Mouse (Mus musculus): ENCODE results near the gene Fbxo42. TPM values are rescaled to one million over a fixed set of nuclear protein-coding genes. Genes with fewer than 3 reads are reported as not detected.
A peak's percentile ranks its signal among the peaks of the same experiment; 100 is the strongest.

The Fbxo42 gene
- polyA plus RNA-seq, 1 experiment, result 9.1 TPM

- Histone ChIP-seq H3K27me3 (replicated peaks) (no peaks in the 10 kb centered on the region), H3K9me3 (no peaks in the 10 kb centered on the region), H3K4me1 (peaks cover 51% of the 10 kb centered on the region), H3K36me3 (replicated peaks; ENCODE audit: low read length) (no peaks in the 10 kb centered on the region), H3K4me3 (replicated peaks) (peak overlapping the region; percentile 94)
- no peak for TF ChIP-seq FLI1 (IDR thresholded peaks at IDR 0.05; ENCODE audit: low read length)
Measured at GRCm38 (mm10) chr4:141146491-141147033, 1.2 kb upstream of the Fbxo42 start.

- TF ChIP-seq FLI1 (IDR thresholded peaks at IDR 0.05; ENCODE audit: low read length) (no peak), GATA1 (IDR thresholded peaks at IDR 0.05; ENCODE audit: borderline replicate concordance, low read length) (no peak)
- Histone ChIP-seq H3K4me1 (peaks cover 53% of the 10 kb centered on the region), H3K27me3 (replicated peaks) (no peaks in the 10 kb centered on the region), H3K9me3 (no peaks in the 10 kb centered on the region), H3K4me3 (replicated peaks) (peak overlapping the region; percentile 94), H3K36me3 (replicated peaks; ENCODE audit: low read length) (peaks cover 4% of the 10 kb centered on the region)
Measured at GRCm38 (mm10) chr4:141148009-141148801, 492 bp downstream of the Fbxo42 start.

- no peaks in the 10 kb centered on the region for H3K27me3 ChIP-seq (replicated peaks)
- H3K9me3 ChIP-seq, result no peaks in the 10 kb centered on the region
- TF ChIP-seq GATA1 (IDR thresholded peaks at IDR 0.05; ENCODE audit: borderline replicate concordance, low read length), result no peak
- TF ChIP-seq FLI1 (IDR thresholded peaks at IDR 0.05; ENCODE audit: low read length), result no peak
- peaks cover 4% of the 10 kb centered on the region for H3K36me3 ChIP-seq (replicated peaks; ENCODE audit: low read length)
- H3K4me1 ChIP-seq, result peaks cover 51% of the 10 kb centered on the region
- peak overlapping the region; percentile 94 for H3K4me3 ChIP-seq (replicated peaks)
Measured at GRCm38 (mm10) chr4:141149116-141149515, 1.4 kb downstream of the Fbxo42 start.

GRCm38 (mm10) chr4:141157485-141157884 lies 9.8 kb downstream of the Fbxo42 start:
- Histone ChIP-seq H3K9me3 (no peaks in the 10 kb centered on the region), H3K27me3 (replicated peaks) (no peaks in the 10 kb centered on the region), H3K4me3 (replicated peaks) (peak overlapping the region; percentile 19), H3K36me3 (replicated peaks; ENCODE audit: low read length) (peaks cover 13% of the 10 kb centered on the region), H3K4me1 (peaks cover 75% of the 10 kb centered on the region)
- no peak for TF ChIP-seq GATA1 (IDR thresholded peaks at IDR 0.05; ENCODE audit: borderline replicate concordance, low read length)
- TF ChIP-seq FLI1 (IDR thresholded peaks at IDR 0.05; ENCODE audit: low read length), result no peak

- Histone ChIP-seq H3K4me1 (peaks cover 75% of the 10 kb centered on the region), H3K4me3 (replicated peaks) (no peak overlapping the region), H3K27me3 (replicated peaks) (no peaks in the 10 kb centered on the region), H3K9me3 (no peaks in the 10 kb centered on the region), H3K36me3 (replicated peaks; ENCODE audit: low read length) (peaks cover 12% of the 10 kb centered on the region)
- TF ChIP-seq GATA1 (IDR thresholded peaks at IDR 0.05; ENCODE audit: borderline replicate concordance, low read length) (no peak), FLI1 (IDR thresholded peaks at IDR 0.05; ENCODE audit: low read length) (no peak)
Measured at GRCm38 (mm10) chr4:141158609-141159008, 10.9 kb downstream of the Fbxo42 start.

- Histone ChIP-seq H3K4me1 (peaks cover 74% of the 10 kb centered on the region), H3K4me3 (replicated peaks) (no peak overlapping the region)
- no peak for TF ChIP-seq GATA1 (IDR thresholded peaks at IDR 0.05; ENCODE audit: borderline replicate concordance, low read length)
- no peak for TF ChIP-seq FLI1 (IDR thresholded peaks at IDR 0.05; ENCODE audit: low read length)
Measured at GRCm38 (mm10) chr4:141159093-141159492, 11.4 kb downstream of the Fbxo42 start.

GRCm38 (mm10) chr4:141159666-141160065 lies 12.0 kb downstream of the Fbxo42 start:
- Histone ChIP-seq H3K27me3 (replicated peaks) (no peaks in the 10 kb centered on the region), H3K36me3 (replicated peaks; ENCODE audit: low read length) (peaks cover 15% of the 10 kb centered on the region), H3K4me1 (peaks cover 69% of the 10 kb centered on the region), H3K4me3 (replicated peaks) (no peak overlapping the region), H3K9me3 (no peaks in the 10 kb centered on the region)
- TF ChIP-seq GATA1 (IDR thresholded peaks at IDR 0.05; ENCODE audit: borderline replicate concordance, low read length), result no peak
- no peak for TF ChIP-seq FLI1 (IDR thresholded peaks at IDR 0.05; ENCODE audit: low read length)

More at GRCm38 (mm10) chr4:141159093-141159492, 11.4 kb downstream of the Fbxo42 start:
- peaks cover 15% of the 10 kb centered on the region for H3K36me3 ChIP-seq (replicated peaks; ENCODE audit: low read length)
- no peaks in the 10 kb centered on the region for H3K9me3 ChIP-seq
- no peaks in the 10 kb centered on the region for H3K27me3 ChIP-seq (replicated peaks)

GRCm38 (mm10) chr4:141160193-141160592 lies 12.5 kb downstream of the Fbxo42 start:
- Histone ChIP-seq H3K4me1 (peaks cover 64% of the 10 kb centered on the region), H3K36me3 (replicated peaks; ENCODE audit: low read length) (peaks cover 16% of the 10 kb centered on the region), H3K9me3 (no peaks in the 10 kb centered on the region), H3K27me3 (replicated peaks) (no peaks in the 10 kb centered on the region), H3K4me3 (replicated peaks) (no peak overlapping the region)
- no peak for TF ChIP-seq FLI1 (IDR thresholded peaks at IDR 0.05; ENCODE audit: low read length)
- TF ChIP-seq GATA1 (IDR thresholded peaks at IDR 0.05; ENCODE audit: borderline replicate concordance, low read length), result no peak

GRCm38 (mm10) chr4:141161699-141162208 lies 14.0 kb downstream of the Fbxo42 start:
- H3K4me1 ChIP-seq, result peaks cover 60% of the 10 kb centered on the region
- peaks cover 27% of the 10 kb centered on the region for H3K36me3 ChIP-seq (replicated peaks; ENCODE audit: low read length)
- no peak for TF ChIP-seq FLI1 (IDR thresholded peaks at IDR 0.05; ENCODE audit: low read length)
- TF ChIP-seq GATA1 (IDR thresholded peaks at IDR 0.05; ENCODE audit: borderline replicate concordance, low read length), result no peak
- no peak overlapping the region for H3K4me3 ChIP-seq (replicated peaks)
- H3K27me3 ChIP-seq (replicated peaks), result no peaks in the 10 kb centered on the region
- H3K9me3 ChIP-seq, result no peaks in the 10 kb centered on the region

- Histone ChIP-seq H3K4me3 (replicated peaks) (no peak overlapping the region), H3K27me3 (replicated peaks) (no peaks in the 10 kb centered on the region), H3K36me3 (replicated peaks; ENCODE audit: low read length) (peaks cover 36% of the 10 kb centered on the region), H3K4me1 (peaks cover 41% of the 10 kb centered on the region), H3K9me3 (no peaks in the 10 kb centered on the region)
- TF ChIP-seq FLI1 (IDR thresholded peaks at IDR 0.05; ENCODE audit: low read length) (no peak), GATA1 (IDR thresholded peaks at IDR 0.05; ENCODE audit: borderline replicate concordance, low read length) (no peak)
Measured at GRCm38 (mm10) chr4:141163729-141164128, 16.0 kb downstream of the Fbxo42 start.

All from megakaryocyte, embryonic 14.5 days (primary cell).